9 mouse cellular contexts compared by ENCODE assay signal in the genomic region with DNA sequence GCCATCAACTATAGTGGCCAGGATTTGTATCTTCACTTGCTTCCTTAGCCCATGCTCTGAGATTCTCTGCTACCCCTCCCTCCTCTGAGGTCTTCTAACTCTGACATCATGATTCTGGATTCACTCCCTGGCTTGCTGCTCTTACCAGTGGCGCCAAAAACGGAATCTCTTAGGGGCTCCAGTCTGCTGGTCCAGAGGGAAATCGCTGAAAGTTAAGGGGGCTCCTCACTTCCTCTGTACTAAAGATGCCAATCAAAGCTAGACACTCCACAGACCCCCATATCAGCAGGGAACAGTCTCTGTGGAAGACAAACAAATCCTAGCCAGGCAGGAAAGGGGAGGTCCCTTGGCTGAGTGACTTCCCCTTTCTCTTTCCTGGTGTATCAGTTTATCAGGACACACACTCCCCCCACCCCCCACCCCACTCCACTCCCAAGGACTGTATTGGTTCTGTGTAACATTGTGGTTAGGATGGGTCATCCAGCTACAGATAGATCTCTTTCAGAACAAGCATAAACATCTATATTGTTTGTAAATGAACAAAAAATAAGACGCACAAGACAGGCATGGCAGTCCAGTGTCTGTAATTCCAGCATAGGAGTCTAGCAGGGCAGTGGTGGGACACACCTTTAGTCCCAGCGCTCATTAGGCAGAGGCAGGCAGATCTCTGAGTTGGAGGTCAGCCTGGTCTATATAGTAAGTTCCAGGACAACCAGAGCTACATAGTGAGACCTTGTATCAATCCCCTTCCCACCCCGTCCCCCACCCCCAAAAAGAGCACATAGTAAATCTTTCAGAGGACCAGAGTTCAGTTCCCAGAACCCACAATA. TPM values are rescaled to one million over a fixed set of nuclear protein-coding genes. Genes with fewer than 3 reads are reported as not detected.
DNase-seq lines count a peak whose midpoint lies in the region; TF ChIP-seq lines count a peak whose summit lies in the region.
"Had no signal": no experiment of that assay in that cellular context is flagged by ENCODE, and none has a peak within 500 bp of the region (broad histone marks: within the 10 kb centered on the region; RNA-seq: fewer than 3 reads in every experiment).

No protein-coding gene starts in this region.

- H3K79me2 ChIP-seq in CH12.LX (replicated peaks; ENCODE audit: control insufficient read depth, extremely low read depth, insufficient read depth, poor library complexity, severe bottlenecking), result no peaks in the 10 kb centered on the region
- no peaks in the 10 kb centered on the region for H3K79me2 ChIP-seq in myocyte (ENCODE audit: control insufficient read depth, insufficient read depth)

- no peak overlapping the region for H3K27ac ChIP-seq in CH12.LX (ENCODE audit: insufficient read depth, low read depth)
- peak overlapping the region; percentile 66 for H3K27ac ChIP-seq in cortical plate, adult 2 months (ENCODE audit: insufficient read depth, low read length)

- H3K4me3 ChIP-seq in CH12.LX (replicated peaks in 1 of 3; ENCODE audit: low read depth in 2 of 3, low read length in 2 of 3, poor library complexity in 1 of 3), result no peak overlapping the region
- H3K4me3 ChIP-seq in cortical plate, adult 2 months (ENCODE audit: insufficient read depth, low read length), result no peak overlapping the region
- H3K4me3 ChIP-seq in myocyte, result no peak overlapping the region

- intact Hi-C loops in heart, postnatal 25 days (cut with DNase I), result no loop called here

- peaks cover 2% of the 10 kb centered on the region for H3K9me3 ChIP-seq in CH12.LX (replicated peaks; ENCODE audit: low read length)

- no peak for DNase-seq in CH12.LX (ENCODE audit: extremely low read depth)
- DNase-seq in heart, postnatal 25 days (ENCODE audit: low spot score), result peak; percentile 62
- peak; percentile 29 for DNase-seq in liver
- DNase-seq in right cerebral cortex, postnatal 10 days (ENCODE audit: low spot score in 2 of 2), result no peak
- DNase-seq in left cerebral cortex, adult 18-20 months (ENCODE audit: low spot score in 2 of 2), result no peak
- DNase-seq in spleen, postnatal 4 days (ENCODE audit: low spot score in 2 of 2), result no peak

- no peak for TF ChIP-seq RAD21 in CH12.LX (IDR thresholded peaks at IDR 0.05; ENCODE audit: low read depth, low read length)

- dilution Hi-C loops in CH12.LX (cut with MboI; ENCODE audit: extremely low pct_ligation_motif_present, extremely low pct_unique_long_range_greater_than_20kb, low sequenced_read_pairs), result no loop called here

- no peak overlapping the region for H3ac ChIP-seq in myocyte (ENCODE audit: control insufficient read depth, insufficient read length)

- H3K27me3 ChIP-seq in CH12.LX (replicated peaks) (peaks cover 32% of the 10 kb centered on the region), myocyte (ENCODE audit: control insufficient read depth, insufficient read depth, insufficient read length) (no peaks in the 10 kb centered on the region)

- peaks cover 3 to 19% of the 10 kb centered on the region in 2 experiments; a peak in 2 of 4 replicates for H3K4me1 ChIP-seq in CH12.LX (ENCODE audit: control insufficient read depth in 1 of 2, insufficient read depth in 2 of 2)
- no peaks in the 10 kb centered on the region for H3K4me1 ChIP-seq in cortical plate, adult 2 months (ENCODE audit: control insufficient read depth, insufficient read depth, low read length)

- H3K9ac ChIP-seq in CH12.LX (ENCODE audit: insufficient read depth, low read depth), result no peak overlapping the region

- 0 out of 2 replicates have a peak, but pooled peaks have one; percentile 16 for TF ChIP-seq EP300 in CH12.LX (IDR thresholded peaks at IDR 0.05; ENCODE audit: low read length)

- in situ Hi-C loops in CH12.LX (cut with MboI; ENCODE audit: low pct_ligation_motif_present, low pct_unique_long_range_greater_than_20kb, low sequenced_read_pairs), result no loop called here

- TF ChIP-seq POLR2A in CH12.LX (IDR thresholded peaks at IDR 0.05; ENCODE audit: low read depth, low read length) (no peak), myocyte (IDR thresholded peaks at IDR 0.05; ENCODE audit: insufficient read length, low read depth) (no peak)
- TF ChIP-seq POLR2A in cortical plate, adult 2 months (IDR thresholded peaks at IDR 0.05; ENCODE audit: extremely low read depth, insufficient read depth, low read length), result no peak

- H3K36me3 ChIP-seq in CH12.LX (replicated peaks in 1 of 2; ENCODE audit: control insufficient read depth in 1 of 2, insufficient read depth in 1 of 2, low read length in 1 of 2) (no peaks in the 10 kb centered on the region), myocyte (ENCODE audit: control insufficient read depth, insufficient read depth) (no peaks in the 10 kb centered on the region)

- no peak for TF ChIP-seq CTCF in CH12.LX (conservative IDR thresholded peaks at IDR 0.05 in 1 of 2, IDR thresholded peaks at IDR 0.05 in 1 of 2; ENCODE audit: low read depth in 2 of 2, low read length in 2 of 2)
- no peak for TF ChIP-seq CTCF in cortical plate, adult 2 months (IDR thresholded peaks at IDR 0.05; ENCODE audit: extremely low read depth, insufficient read depth, low read length)

- H3K4me2 ChIP-seq in CH12.LX (ENCODE audit: insufficient read depth, low read depth, poor library complexity, severe bottlenecking) (0 out of 2 replicates have a peak overlapping the region, but pooled peaks have one; percentile 53), myocyte (ENCODE audit: low read depth) (peak overlapping the region; percentile 55)

TF ChIP-seq in CH12.LX, 34 proteins besides CTCF, POLR2A, EP300 and RAD21 (continues in another document):
- TF ChIP-seq ZC3H11A (IDR thresholded peaks at IDR 0.05; ENCODE audit: low read depth, low read length), result no peak
- no peak for TF ChIP-seq ZKSCAN1 (IDR thresholded peaks at IDR 0.05; ENCODE audit: borderline replicate concordance, low read depth, low read length)
- TF ChIP-seq ELF1 (IDR thresholded peaks at IDR 0.05; ENCODE audit: low read depth, low read length), result no peak
- no peak for TF ChIP-seq UBTF (IDR thresholded peaks at IDR 0.05; ENCODE audit: low read depth, low read length)
- TF ChIP-seq MXI1 (IDR thresholded peaks at IDR 0.05; ENCODE audit: low read depth, low read length), result no peak
- no peak for TF ChIP-seq USF1 (IDR thresholded peaks at IDR 0.05; ENCODE audit: low read depth, low read length)
- TF ChIP-seq ZNF384 (IDR thresholded peaks at IDR 0.05; ENCODE audit: low read depth, low read length), result no peak
- no peak for TF ChIP-seq GABPA (IDR thresholded peaks at IDR 0.05; ENCODE audit: insufficient replicate concordance, low read depth, low read length)
- TF ChIP-seq MAFK (IDR thresholded peaks at IDR 0.05; ENCODE audit: insufficient replicate concordance, low read length), result no peak
- TF ChIP-seq JUND (conservative IDR thresholded peaks at IDR 0.05; ENCODE audit: low read depth, low read length), result no peak

TF ChIP-seq in myocyte, 11 proteins besides CTCF, POLR2A, EP300 and RAD21 (continues in another document):
- no peak for TF ChIP-seq MYOD1 (IDR thresholded peaks at IDR 0.05; ENCODE audit: control insufficient read depth in 1 of 3, insufficient read length in 2 of 3, low read depth in 2 of 3)
- no peak for TF ChIP-seq TCF12 (IDR thresholded peaks at IDR 0.05; ENCODE audit: insufficient read depth, poor library complexity, severe bottlenecking)
- no peak for TF ChIP-seq E2F4 (IDR thresholded peaks at IDR 0.05; ENCODE audit: insufficient read depth)
- no peak for TF ChIP-seq REST (IDR thresholded peaks at IDR 0.05; ENCODE audit: insufficient read depth, insufficient read length)
- TF ChIP-seq CEBPB (IDR thresholded peaks at IDR 0.05; ENCODE audit: insufficient read depth, poor library complexity, severe bottlenecking), result no peak
- TF ChIP-seq TCF3 (IDR thresholded peaks at IDR 0.05; ENCODE audit: insufficient read length, low read depth), result no peak
- no peak for TF ChIP-seq POLR2AphosphoS2 (IDR thresholded peaks at IDR 0.05; ENCODE audit: insufficient read length, low read depth)
- no peak for TF ChIP-seq SRF (IDR thresholded peaks at IDR 0.05; ENCODE audit: control insufficient read depth, insufficient read length, low read depth)
- TF ChIP-seq USF1 (IDR thresholded peaks at IDR 0.05; ENCODE audit: low read depth), result no peak
- TF ChIP-seq MAX (IDR thresholded peaks at IDR 0.05; ENCODE audit: low read depth), result no peak

RNA-seq across cellular contexts. Expression of a gene that starts 6.0 kb away (rescaled TPM):
- total RNA-seq in CH12.LX (2012; rRNA removed) (11.1 and 15.3 TPM in 2 replicates), CH12.LX (2014; rRNA removed) (8.5 and 8.7 TPM in 2 replicates)
- polyA plus RNA-seq in CH12.LX (2012; ENCODE audit: insufficient read length, low read depth) (10.8 and 12.1 TPM in 2 replicates), myocyte (2012; fragmentation: generic; extraction: Trizol) (13.7 TPM)
- polyA plus RNA-seq in cortical plate, adult 2 months (2012; rRNA removed), result 51.9 and 53.2 TPM in 2 replicates
- 10 to 100 TPM; 26.0 to 30.4 TPM for total RNA-seq in heart, postnatal 25 days (2021)
- total RNA-seq in left cerebral cortex, adult 18-20 months (2021), result 10 to 100 TPM; 55.7 to 62.7 TPM

RNA-seq across cellular contexts. Expression of a gene that starts 13.6 kb away (rescaled TPM):
- total RNA-seq in CH12.LX (2012; rRNA removed) (1.3 and 1.5 TPM in 2 replicates), CH12.LX (2014; rRNA removed) (0.26 TPM in 1 of 2 replicates, not detected in the other)
- polyA plus RNA-seq in CH12.LX (2012; ENCODE audit: insufficient read length, low read depth) (0.33 and 0.80 TPM in 2 replicates), myocyte (2012; fragmentation: generic; extraction: Trizol) (2.5 TPM)
- 65.8 and 69.6 TPM in 2 replicates for polyA plus RNA-seq in cortical plate, adult 2 months (2012; rRNA removed)
- 100 to 1,000 TPM in 1 of 2 experiments, 10 to 100 TPM in 1; 80.9 to 123 TPM for total RNA-seq in heart, postnatal 25 days (2021)
- total RNA-seq in left cerebral cortex, adult 18-20 months (2021), result 10 to 100 TPM; 31.4 to 37.8 TPM
- total RNA-seq: neutrophil, adult 5-6 weeks had no signal

RNA-seq across cellular contexts. Expression of a gene that starts 21.3 kb away (rescaled TPM):
- total RNA-seq in CH12.LX (2012; rRNA removed), result 102 and 132 TPM in 2 replicates
- total RNA-seq in CH12.LX (2014; rRNA removed), result 97.7 and 105 TPM in 2 replicates
- polyA plus RNA-seq in CH12.LX (2012; ENCODE audit: insufficient read length, low read depth), result 210 and 211 TPM in 2 replicates
- polyA plus RNA-seq in cortical plate, adult 2 months (2012; rRNA removed), result 55.6 and 58.8 TPM in 2 replicates
- 10 to 100 TPM; 78.2 to 85.0 TPM for total RNA-seq in heart, postnatal 25 days (2021)
- 141 TPM for polyA plus RNA-seq in myocyte (2012; fragmentation: generic; extraction: Trizol)
- total RNA-seq in left cerebral cortex, adult 18-20 months (2021), result 10 to 100 TPM; 56.8 to 65.8 TPM

RNA-seq across cellular contexts. Expression of a gene that starts 28.1 kb away (rescaled TPM):
- total RNA-seq in CH12.LX (2012; rRNA removed) (0.85 and 1.2 TPM in 2 replicates), CH12.LX (2014; rRNA removed) (0.62 and 0.90 TPM in 2 replicates)
- polyA plus RNA-seq in CH12.LX (2012; ENCODE audit: insufficient read length, low read depth) (5.4 and 7.8 TPM in 2 replicates), myocyte (2012; fragmentation: generic; extraction: Trizol) (0.19 TPM)
- polyA plus RNA-seq in cortical plate, adult 2 months (2012; rRNA removed), result 2.5 and 3.3 TPM in 2 replicates
- total RNA-seq in heart, postnatal 25 days (2021), result 10 to 100 TPM in 1 of 2 experiments, 1 to 10 TPM in 1; 9.6 to 14.6 TPM
- total RNA-seq in left cerebral cortex, adult 18-20 months (2021), result 1 to 10 TPM; 7.0 to 8.8 TPM

RNA-seq across cellular contexts. Expression of a gene that starts 46.6 kb away (rescaled TPM):
- total RNA-seq in CH12.LX (2012; rRNA removed) (2.5 and 3.4 TPM in 2 replicates), CH12.LX (2014; rRNA removed) (0.65 and 0.98 TPM in 2 replicates)
- polyA plus RNA-seq in CH12.LX (2012; ENCODE audit: insufficient read length, low read depth) (0.85 and 0.96 TPM in 2 replicates), myocyte (2012; fragmentation: generic; extraction: Trizol) (0.07 TPM)
- 0.56 and 0.70 TPM in 2 replicates for polyA plus RNA-seq in cortical plate, adult 2 months (2012; rRNA removed)
- under 1 TPM; 0.10 to 0.28 TPM for total RNA-seq in heart, postnatal 25 days (2021)
- under 1 TPM; 0.46 to 0.56 TPM for total RNA-seq in left cerebral cortex, adult 18-20 months (2021)

Comparison
In these comparisons a context has a peak if more than half of its experiments do, and no peak if none do; other contexts are left out.
1. DNase-seq: peak in heart, postnatal 25 days (single experiment) and liver (single experiment); none in CH12.LX (single experiment), right cerebral cortex, postnatal 10 days (0 of 2), left cerebral cortex, adult 18-20 months (0 of 2) and spleen, postnatal 4 days (0 of 2).
2. RNA of a gene that starts 13.6 kb away (total RNA-seq): 80.9 to 123 TPM in heart, postnatal 25 days and 31.4 to 37.8 TPM in left cerebral cortex, adult 18-20 months; 0.26 to 1.5 TPM in CH12.LX; every median in the first group is over 10 times any median in the second.